Mouse (Mus musculus): ENCODE measurements around the gene Clic5.

GRCm38 (mm10) chr17:44148109-44148846 lies 40.1 kb upstream of the Clic5 start:
- no peak for TF ChIP-seq CTCF (IDR thresholded peaks at IDR 0.05; ENCODE audit: extremely low read depth, insufficient read depth, low read length)
- no peak for TF ChIP-seq POLR2A (IDR thresholded peaks at IDR 0.05; ENCODE audit: extremely low read depth, insufficient read depth, low read length)
